Mouse (Mus musculus) forebrain, embryonic 15.5 days (tissue): Measurements from ENCODE around the gene Ern2. TPM values are rescaled to one million over a fixed set of nuclear protein-coding genes. Genes with fewer than 3 reads are reported as not detected.
A peak's percentile ranks its signal among the peaks of the same experiment; 100 is the strongest.

ENCODE experiments used
- ATAC-seq: fragments of 200-750 bp; cut with Nextera tagmentation; replicated peaks from 2 replicates; pipeline ENCODE4 v1.8.0; 2017; ENCODE audit warnings: mild to moderate bottlenecking, moderate TSS enrichment, moderate library complexity
- H3K27ac ChIP-seq: fragments of 300-500 bp; sonication (generic); replicated peaks from 2 replicates; pipeline ENCODE4 v1.5.1; 2015; ENCODE audit warnings: mild to moderate bottlenecking, inconsistent platforms
- H3K27me3 ChIP-seq: fragments of 300-500 bp; sonication (generic); 2 replicates; pipeline ENCODE4 v1.6.1; 2015; ENCODE audit warnings: inconsistent platforms
- H3K36me3 ChIP-seq: fragments of 300-500 bp; sonication (generic); 2 replicates; pipeline ENCODE4 v1.6.1; 2015; ENCODE audit warnings: mild to moderate bottlenecking, inconsistent platforms
- H3K4me1 ChIP-seq: fragments of 300-500 bp; sonication (generic); 2 replicates; pipeline ENCODE4 v1.6.1; 2015; ENCODE audit warnings: inconsistent platforms
- H3K4me2 ChIP-seq: fragments of 300-500 bp; sonication (generic); replicated peaks from 2 replicates; pipeline ENCODE4 v1.6.1; 2015; ENCODE audit warnings: mild to moderate bottlenecking, inconsistent platforms
- H3K4me3 ChIP-seq: fragments of 300-500 bp; sonication (generic); 2 replicates; pipeline ENCODE4 v1.5.1; 2015; ENCODE audit warnings: mild to moderate bottlenecking, inconsistent platforms
- H3K9ac ChIP-seq: fragments of 300-500 bp; sonication (generic); replicated peaks from 2 replicates; pipeline ENCODE4 v1.6.1; 2015; ENCODE audit warnings: mild to moderate bottlenecking, inconsistent platforms
- H3K9me3 ChIP-seq: fragments of 300-500 bp; sonication (generic); 2 replicates; pipeline ENCODE4 v1.6.1; 2016; ENCODE audit warnings: inconsistent platforms
- WGBS: fragments of 180-500 bp; shearing (Covaris S2); methylation state at CpG from one replicate; pipeline ENCODE4 v1.1.7; 2015; ENCODE audit warnings: mixed read lengths; 5-methylcytosine and 5-hydroxymethylcytosine counted together
- polyA plus RNA-seq: library from polyadenylated mRNA; unstranded; fragments of >200 nt; fragmentation: Nextera tagmentation; extraction: Ambion mirVana; gene quantifications from 2 replicates; pipeline ENCODE4 v1.2.1, GENCODE M21; 2015

Gene Ern2
- 0.47 and 0.97 TPM in 2 replicates for polyA plus RNA-seq

GRCm38 (mm10) chr7:122186043-122186442 lies at the start of gene Ern2:
Ern2 (minus strand) TSS chr7:122186207.
- Histone ChIP-seq H3K36me3 (no peaks in the 10 kb centered on the region), H3K4me3 (no peak within 1 kb of the TSS), H3K9me3 (no peaks in the 10 kb centered on the region), H3K9ac (no peak within 1 kb of the TSS; the same call in 1 of the 2 replicates), H3K27me3 (no peaks in the 10 kb centered on the region), H3K4me1 (no peaks in the 10 kb centered on the region), H3K4me2 (peak within 1 kb of the TSS; percentile 15; the same call in 1 of the 2 replicates), H3K27ac (no peak within 1 kb of the TSS)
- no peak for ATAC-seq
- 17% methylated on average over 12 of the region's 17 CpGs for WGBS

- H3K9ac ChIP-seq = no peak overlapping the region
- no peaks in the 10 kb centered on the region for H3K4me1 ChIP-seq
- no peak overlapping the region for H3K27ac ChIP-seq
- H3K36me3 ChIP-seq = no peaks in the 10 kb centered on the region
- H3K27me3 ChIP-seq = no peaks in the 10 kb centered on the region
- 86% methylated on average over 4 of the region's 4 CpGs for WGBS
- no peak overlapping the region for H3K4me2 ChIP-seq
- no peaks in the 10 kb centered on the region for H3K9me3 ChIP-seq
- no peak overlapping the region for H3K4me3 ChIP-seq
- no peak for ATAC-seq
Observed at GRCm38 (mm10) chr7:122230866-122231265, 44.9 kb upstream of the Ern2 start.

- Histone ChIP-seq H3K4me1 (no peaks in the 10 kb centered on the region), H3K27me3 (no peaks in the 10 kb centered on the region), H3K27ac (no peak overlapping the region), H3K36me3 (no peaks in the 10 kb centered on the region), H3K4me2 (no peak overlapping the region), H3K4me3 (no peak overlapping the region), H3K9me3 (no peaks in the 10 kb centered on the region), H3K9ac (no peak overlapping the region)
- ATAC-seq = no peak
- 61% methylated on average over 4 of the region's 4 CpGs for WGBS
Observed at GRCm38 (mm10) chr7:122229916-122230315, 43.9 kb upstream of the Ern2 start.

GRCm38 (mm10) chr7:122229306-122229705 lies 43.3 kb upstream of the Ern2 start:
- Histone ChIP-seq H3K9ac (no peak overlapping the region), H3K27ac (no peak overlapping the region), H3K4me1 (no peaks in the 10 kb centered on the region), H3K9me3 (no peaks in the 10 kb centered on the region), H3K27me3 (no peaks in the 10 kb centered on the region), H3K36me3 (no peaks in the 10 kb centered on the region), H3K4me3 (no peak overlapping the region), H3K4me2 (no peak overlapping the region)
- ATAC-seq = no peak
- WGBS = 51% methylated on average over 3 of the region's 3 CpGs

- Histone ChIP-seq H3K4me3 (no peak overlapping the region), H3K9me3 (no peaks in the 10 kb centered on the region), H3K36me3 (no peaks in the 10 kb centered on the region), H3K4me1 (no peaks in the 10 kb centered on the region), H3K27ac (no peak overlapping the region), H3K4me2 (no peak overlapping the region), H3K27me3 (no peaks in the 10 kb centered on the region), H3K9ac (no peak overlapping the region)
- 90% methylated on average over 4 of the region's 4 CpGs for WGBS
- ATAC-seq = no peak
Observed at GRCm38 (mm10) chr7:122226744-122227143, 40.7 kb upstream of the Ern2 start.

GRCm38 (mm10) chr7:122226020-122226742 lies 40.2 kb upstream of the Ern2 start:
- H3K4me2 ChIP-seq = no peak overlapping the region
- 77% methylated on average over 7 of the region's 7 CpGs for WGBS
- ATAC-seq = no peak

GRCm38 (mm10) chr7:122219315-122219801 lies 33.4 kb upstream of the Ern2 start, which contains the start of gene Chp2:
Chp2 (plus strand) TSS chr7:122219496.
- 0 out of 2 replicates have a peak within 1 kb of the TSS, but pooled peaks have one; percentile 15 for H3K9ac ChIP-seq
- 36% methylated on average over 20 of the region's 20 CpGs for whole genome bisulfite sequencing
- no peaks in the 10 kb centered on the region for H3K36me3 ChIP-seq
- H3K9me3 ChIP-seq = no peaks in the 10 kb centered on the region
- 0 out of 2 replicates have a peak, but pooled peaks cover 5% of the 10 kb centered on the region for H3K4me1 ChIP-seq
- peak within 1 kb of the TSS; percentile 8 for H3K4me3 ChIP-seq
- H3K4me2 ChIP-seq = peak within 1 kb of the TSS; percentile 27
- no peak within 1 kb of the TSS for H3K27ac ChIP-seq
- ATAC-seq = no peak
- H3K27me3 ChIP-seq = no peaks in the 10 kb centered on the region

More at GRCm38 (mm10) chr7:122226020-122226742, 40.2 kb upstream of the Ern2 start:
- H3K27me3 ChIP-seq = no peaks in the 10 kb centered on the region
- H3K9ac ChIP-seq = no peak overlapping the region
- H3K4me3 ChIP-seq = no peak overlapping the region
- H3K9me3 ChIP-seq = no peaks in the 10 kb centered on the region
- H3K27ac ChIP-seq = no peak overlapping the region
- H3K36me3 ChIP-seq = no peaks in the 10 kb centered on the region
- H3K4me1 ChIP-seq = no peaks in the 10 kb centered on the region

GRCm38 (mm10) chr7:122208276-122209021 lies 22.4 kb upstream of the Ern2 start:
- 59% methylated on average over 7 of the region's 7 CpGs for WGBS
- Histone ChIP-seq H3K27ac (no peak overlapping the region), H3K4me3 (no peak overlapping the region), H3K27me3 (no peaks in the 10 kb centered on the region; the same call in 1 of the 2 replicates), H3K9me3 (no peaks in the 10 kb centered on the region), H3K4me2 (no peak overlapping the region), H3K36me3 (no peaks in the 10 kb centered on the region), H3K9ac (no peak overlapping the region), H3K4me1 (no peaks in the 10 kb centered on the region)
- ATAC-seq = no peak

GRCm38 (mm10) chr7:122206121-122206520 lies 20.1 kb upstream of the Ern2 start:
- ATAC-seq = no peak
- Histone ChIP-seq H3K36me3 (no peaks in the 10 kb centered on the region), H3K27me3 (no peaks in the 10 kb centered on the region; the same call in 1 of the 2 replicates), H3K4me2 (no peak overlapping the region), H3K4me1 (no peaks in the 10 kb centered on the region), H3K4me3 (no peak overlapping the region), H3K9ac (no peak overlapping the region), H3K9me3 (no peaks in the 10 kb centered on the region), H3K27ac (no peak overlapping the region)
- WGBS = 80% methylated on average over 2 of the region's 2 CpGs

GRCm38 (mm10) chr7:122203936-122204335 lies 17.9 kb upstream of the Ern2 start:
- Histone ChIP-seq H3K27ac (no peak overlapping the region), H3K4me1 (no peaks in the 10 kb centered on the region), H3K9ac (no peak overlapping the region), H3K27me3 (no peaks in the 10 kb centered on the region; the same call in 1 of the 2 replicates), H3K36me3 (no peaks in the 10 kb centered on the region), H3K4me3 (no peak overlapping the region), H3K4me2 (no peak overlapping the region), H3K9me3 (no peaks in the 10 kb centered on the region)
- WGBS = 54% methylated on average over 2 of the region's 2 CpGs
- ATAC-seq = no peak

GRCm38 (mm10) chr7:122199296-122199695 lies 13.3 kb upstream of the Ern2 start:
- H3K27ac ChIP-seq = no peak overlapping the region
- no peak for ATAC-seq
- no peak overlapping the region for H3K9ac ChIP-seq
- WGBS = 28% methylated on average over 5 of the region's 5 CpGs
- H3K9me3 ChIP-seq = no peaks in the 10 kb centered on the region; the same call in 1 of the 2 replicates
- no peak overlapping the region for H3K4me2 ChIP-seq
- no peaks in the 10 kb centered on the region for H3K36me3 ChIP-seq
- H3K4me1 ChIP-seq = no peaks in the 10 kb centered on the region
- no peaks in the 10 kb centered on the region; the same call in 1 of the 2 replicates for H3K27me3 ChIP-seq
- no peak overlapping the region for H3K4me3 ChIP-seq

GRCm38 (mm10) chr7:122197306-122197705 lies 11.3 kb upstream of the Ern2 start:
- no peak for ATAC-seq
- no peak overlapping the region for H3K27ac ChIP-seq
- no peaks in the 10 kb centered on the region for H3K27me3 ChIP-seq
- no peaks in the 10 kb centered on the region; the same call in 1 of the 2 replicates for H3K9me3 ChIP-seq
- no peak overlapping the region for H3K4me3 ChIP-seq
- no peaks in the 10 kb centered on the region for H3K36me3 ChIP-seq
- WGBS = 41% methylated on average over 4 of the region's 4 CpGs
- no peak overlapping the region for H3K9ac ChIP-seq
- H3K4me2 ChIP-seq = no peak overlapping the region
- H3K4me1 ChIP-seq = no peaks in the 10 kb centered on the region
